Mouse (Mus musculus): ENCODE measurements at regions not wholly inside any gene's neighbourhood (a gene's known extent, or its start where the extent isn't known, plus 50 kb on each side); places are given as distances from the start of the nearest gene placed in this dataset.

- TF ChIP-seq CTCF (IDR thresholded peaks at IDR 0.05; ENCODE audit: low read depth) (no peak), EP300 (IDR thresholded peaks at IDR 0.05; ENCODE audit: low read depth) (no peak)
Measured at GRCm38 (mm10) chr12:109968303-109968702, 310.6 kb upstream of the Dio3 start.

Data from liver, postnatal 0 days (tissue).